Mouse (Mus musculus) liver, adult 10 weeks (tissue): ENCODE data around the gene Car2. TPM values are rescaled to one million over a fixed set of nuclear protein-coding genes. Genes with fewer than 3 reads are reported as not detected.

Experiments used
- polyA plus RNA-seq: library from polyadenylated mRNA; stranded (reverse); fragments of 350-450 nt; fragmentation: Illumina TruSeq; extraction: RNeasy Lipid Tissue Mini Kit (QIAGEN cat#74804); gene quantifications from one replicate; pipeline ENCODE4 v1.2.3, GENCODE M21; 2014; ENCODE audit warnings: low read depth, low replicate concordance

Car2 gene
- 10.4 TPM for polyA plus RNA-seq

GRCm38 (mm10) chr3:14886102-14887098 lies at the start of gene Car2:
TSS of gene Car2 (plus strand) at chr3:14886273.

GRCm38 (mm10) chr3:14863022-14863711 lies 22.9 kb upstream of the Car2 start, which contains the start of gene Car3:
TSS of gene Car3 (plus strand) at chr3:14863512.

Other genes starting within 250 kb of the Car2 start
- gene Car13, start 244.5 kb upstream of the Car2 start, polyA plus RNA-seq = 0.98 TPM
- gene Car1, start 77.9 kb upstream of the Car2 start, polyA plus RNA-seq = 14.9 TPM
- gene Car3, start 22.8 kb upstream of the Car2 start, polyA plus RNA-seq = 3,855 TPM